Mouse (Mus musculus): ENCODE data around the gene Gm9945. TPM values are rescaled to one million over a fixed set of nuclear protein-coding genes. Genes with fewer than 3 reads are reported as not detected.

The Gm9945 gene
- polyA plus RNA-seq, 2 experiments, result not detected

- Histone ChIP-seq H3K9me3 (ENCODE audit: control insufficient read depth, low read length) (no peaks in the 10 kb centered on the region), H3K36me3 (ENCODE audit: control insufficient read depth, insufficient read depth, low read length) (no peaks in the 10 kb centered on the region), H3K4me3 (replicated peaks; ENCODE audit: low read length) (no peak overlapping the region), H3K9ac (ENCODE audit: low read depth, low read length, severe bottlenecking) (no peak overlapping the region), H3K4me1 (ENCODE audit: control insufficient read depth, insufficient read depth, low read length) (no peaks in the 10 kb centered on the region), H3K4me2 (replicated peaks; ENCODE audit: low read depth, low read length, severe bottlenecking) (no peak overlapping the region), H3K27me3 (ENCODE audit: control insufficient read depth, insufficient read depth, low read length) (no peaks in the 10 kb centered on the region), H3K27ac (replicated peaks; ENCODE audit: low read depth, low read length) (no peak overlapping the region)
- WGBS, result 44% methylated on average over 5 of the region's 5 CpGs
- TF ChIP-seq POLR2A (IDR thresholded peaks at IDR 0.05; ENCODE audit: borderline replicate concordance, extremely low read depth, insufficient read depth, insufficient read length), result no peak
- ATAC-seq (ENCODE audit: low FRiP score, low read depth) (peak; percentile 60; the same call in 1 of the 2 replicates), DNase-seq (ENCODE audit: low spot score) (peak; percentile 43)
These were observed 30.4 kb downstream of the Gm9945 start for GRCm38 (mm10) chr11:53510351-53510750.

GRCm38 (mm10) chr11:53516775-53517627 lies 37.0 kb downstream of the Gm9945 start:
- no peak overlapping the region for H3K4me3 ChIP-seq (replicated peaks; ENCODE audit: low read length)
- no peak overlapping the region for H3K9ac ChIP-seq (ENCODE audit: low read depth, low read length, severe bottlenecking)
- TF ChIP-seq POLR2A (IDR thresholded peaks at IDR 0.05; ENCODE audit: borderline replicate concordance, extremely low read depth, insufficient read depth, insufficient read length), result no peak
- no peak for ATAC-seq (ENCODE audit: low FRiP score, low read depth)
- no peaks in the 10 kb centered on the region for H3K36me3 ChIP-seq (ENCODE audit: control insufficient read depth, insufficient read depth, low read length)
- DNase-seq (ENCODE audit: low spot score), result no peak
- peaks cover 29% of the 10 kb centered on the region for H3K4me1 ChIP-seq (ENCODE audit: control insufficient read depth, insufficient read depth, low read length)
- H3K27ac ChIP-seq (replicated peaks; ENCODE audit: low read depth, low read length), result no peak overlapping the region
- no peaks in the 10 kb centered on the region for H3K9me3 ChIP-seq (ENCODE audit: control insufficient read depth, low read length)
- no peak overlapping the region for H3K4me2 ChIP-seq (replicated peaks; ENCODE audit: low read depth, low read length, severe bottlenecking)
- H3K27me3 ChIP-seq (ENCODE audit: control insufficient read depth, insufficient read depth, low read length), result no peaks in the 10 kb centered on the region
- 28% methylated on average over 8 of the region's 8 CpGs for WGBS

GRCm38 (mm10) chr11:53518759-53519158 lies 38.8 kb downstream of the Gm9945 start:
- H3K9me3 ChIP-seq (ENCODE audit: control insufficient read depth, low read length), result no peaks in the 10 kb centered on the region
- H3K4me1 ChIP-seq (ENCODE audit: control insufficient read depth, insufficient read depth, low read length), result peaks cover 45% of the 10 kb centered on the region
- H3K27ac ChIP-seq (replicated peaks; ENCODE audit: low read depth, low read length), result 0 out of 2 replicates have a peak overlapping the region, but pooled peaks have one; percentile 86
- H3K36me3 ChIP-seq (ENCODE audit: control insufficient read depth, insufficient read depth, low read length), result no peaks in the 10 kb centered on the region
- H3K4me2 ChIP-seq (replicated peaks; ENCODE audit: low read depth, low read length, severe bottlenecking), result peak overlapping the region; percentile 85
- TF ChIP-seq POLR2A (IDR thresholded peaks at IDR 0.05; ENCODE audit: borderline replicate concordance, extremely low read depth, insufficient read depth, insufficient read length), result no peak
- WGBS, result 40% methylated on average over 5 of the region's 5 CpGs
- H3K27me3 ChIP-seq (ENCODE audit: control insufficient read depth, insufficient read depth, low read length), result no peaks in the 10 kb centered on the region
- ATAC-seq (ENCODE audit: low FRiP score, low read depth) (no peak), DNase-seq (ENCODE audit: low spot score) (no peak)
- peak overlapping the region; percentile 82; the same call in 1 of the 2 replicates for H3K4me3 ChIP-seq (replicated peaks; ENCODE audit: low read length)
- H3K9ac ChIP-seq (ENCODE audit: low read depth, low read length, severe bottlenecking), result no peak overlapping the region

- H3K4me2 ChIP-seq (replicated peaks; ENCODE audit: low read depth, low read length, severe bottlenecking), result peak within 1 kb of the TSS; percentile 85
- H3K36me3 ChIP-seq (ENCODE audit: control insufficient read depth, insufficient read depth, low read length), result no peaks in the 10 kb centered on the region
- peak; percentile 79 for DNase-seq (ENCODE audit: low spot score)
- WGBS, result 7% methylated on average over 46 of the region's 79 CpGs
- no peaks in the 10 kb centered on the region for H3K9me3 ChIP-seq (ENCODE audit: control insufficient read depth, low read length)
- peak within 1 kb of the TSS; percentile 80 for H3K9ac ChIP-seq (ENCODE audit: low read depth, low read length, severe bottlenecking)
- peak within 1 kb of the TSS; percentile 82 for H3K4me3 ChIP-seq (replicated peaks; ENCODE audit: low read length)
- H3K27ac ChIP-seq (replicated peaks; ENCODE audit: low read depth, low read length), result peak within 1 kb of the TSS; percentile 86
- peaks cover 52% of the 10 kb centered on the region for H3K4me1 ChIP-seq (ENCODE audit: control insufficient read depth, insufficient read depth, low read length)
- TF ChIP-seq POLR2A (IDR thresholded peaks at IDR 0.05; ENCODE audit: borderline replicate concordance, extremely low read depth, insufficient read depth, insufficient read length), result 0 out of 2 replicates have a peak, but pooled peaks have one; percentile 12
- peak; percentile 87 for ATAC-seq (ENCODE audit: low FRiP score, low read depth)
- no peaks in the 10 kb centered on the region for H3K27me3 ChIP-seq (ENCODE audit: control insufficient read depth, insufficient read depth, low read length)
These were observed 39.5 kb downstream of the Gm9945 start, which contains the start of gene Sept8 for GRCm38 (mm10) chr11:53519207-53520121. Gene Sept8, plus strand, starts transcription at chr11:53519257.
